Mouse (Mus musculus): ENCODE data around the gene Cep170b. TPM values are rescaled to one million over a fixed set of nuclear protein-coding genes. Genes with fewer than 3 reads are reported as not detected.

Cep170b gene
- polyA plus RNA-seq, 1 experiment, result not detected

DNA sequence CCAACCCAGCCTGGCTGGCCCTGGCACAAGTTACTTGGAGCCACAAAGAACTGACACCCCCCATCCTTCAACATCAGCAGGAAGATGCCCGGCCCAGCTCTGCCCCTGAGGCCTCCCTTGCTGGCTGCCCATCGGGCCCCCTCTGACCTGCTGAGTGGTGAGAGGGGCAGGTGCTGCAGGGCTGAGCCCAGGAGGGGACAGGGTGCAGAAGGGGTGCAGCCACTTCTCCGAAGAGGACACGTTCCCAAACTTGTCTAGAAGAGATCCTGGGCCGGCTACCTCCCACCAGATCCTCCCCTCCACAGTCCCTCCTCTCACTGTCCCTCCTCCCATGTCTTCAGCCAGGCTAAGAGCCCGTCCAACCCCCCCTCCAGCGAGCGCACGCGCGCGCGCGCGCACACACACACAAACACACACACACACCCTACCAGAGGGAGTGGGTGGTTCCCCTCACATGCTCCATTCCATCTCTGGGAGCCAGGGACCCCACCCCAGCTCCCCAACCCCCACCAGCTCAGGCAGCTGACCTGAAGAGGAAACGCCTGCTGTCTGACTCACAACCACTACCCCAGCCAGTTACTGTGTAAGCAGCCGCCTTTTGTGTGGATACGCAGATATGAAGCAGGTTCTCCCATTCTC is 75.3 kb downstream of the Cep170b start:
- no peak for TF ChIP-seq GATA1 (IDR thresholded peaks at IDR 0.05; ENCODE audit: low read length)

Other genes starting within 250 kb of the Cep170b start
- gene A530016L24Rik, start 231.0 kb upstream of the Cep170b start, polyA plus RNA-seq (2012), result not detected in 2 replicates
- not detected in 2 replicates for gene Tmem179, start 203.7 kb upstream of the Cep170b start, polyA plus RNA-seq (2012)
- gene Inf2, start 131.7 kb upstream of the Cep170b start, polyA plus RNA-seq (2012), result 60.6 and 69.4 TPM in 2 replicates
- gene Adssl1, start 100.4 kb upstream of the Cep170b start, polyA plus RNA-seq (2012), result not detected in 2 replicates
- 75.4 and 87.3 TPM in 2 replicates for gene Siva1, start 75.8 kb upstream of the Cep170b start, polyA plus RNA-seq (2012)
- gene Akt1, start 45.6 kb upstream of the Cep170b start, polyA plus RNA-seq (2012), result 376 and 445 TPM in 2 replicates
- gene Zbtb42, start 41.6 kb upstream of the Cep170b start, polyA plus RNA-seq (2012), result 0.35 and 0.70 TPM in 2 replicates
- gene Pld4, start 40.2 kb downstream of the Cep170b start, polyA plus RNA-seq (2012), result 0.03 TPM in 1 of 2 replicates, not detected in the other
- not detected in 2 replicates for gene Ahnak2, start 82.2 kb downstream of the Cep170b start, polyA plus RNA-seq (2012)
- 4.1 and 5.0 TPM in 2 replicates for gene Clba1, start 88.5 kb downstream of the Cep170b start, polyA plus RNA-seq (2012)
- 31.2 and 35.7 TPM in 2 replicates for gene Cdca4, start 109.0 kb downstream of the Cep170b start, polyA plus RNA-seq (2012)
- gene Gpr132, start 147.8 kb downstream of the Cep170b start, polyA plus RNA-seq (2012), result not detected in 2 replicates
- 0.55 and 0.84 TPM in 2 replicates for gene Jag2, start 209.3 kb downstream of the Cep170b start, polyA plus RNA-seq (2012)
- 12.4 and 13.5 TPM in 2 replicates for gene Nudt14, start 221.7 kb downstream of the Cep170b start, polyA plus RNA-seq (2012)